Mouse (Mus musculus): ENCODE measurements around the gene Rbm34. TPM values are rescaled to one million over a fixed set of nuclear protein-coding genes. Genes with fewer than 3 reads are reported as not detected.
A peak's percentile ranks its signal among the peaks of the same experiment; 100 is the strongest.

Rbm34 gene
- total RNA-seq (2012; rRNA removed) (24.4 and 25.9 TPM in 2 replicates), polyA plus RNA-seq (2012; ENCODE audit: insufficient read depth in 1 of 2, insufficient read length in 2 of 2, low read depth in 1 of 2, low replicate concordance in 2 of 2, missing spikeins in 1 of 2) (10 to 100 TPM in 1 of 2 experiments, not detected in 1; 25.9 TPM)

DNA sequence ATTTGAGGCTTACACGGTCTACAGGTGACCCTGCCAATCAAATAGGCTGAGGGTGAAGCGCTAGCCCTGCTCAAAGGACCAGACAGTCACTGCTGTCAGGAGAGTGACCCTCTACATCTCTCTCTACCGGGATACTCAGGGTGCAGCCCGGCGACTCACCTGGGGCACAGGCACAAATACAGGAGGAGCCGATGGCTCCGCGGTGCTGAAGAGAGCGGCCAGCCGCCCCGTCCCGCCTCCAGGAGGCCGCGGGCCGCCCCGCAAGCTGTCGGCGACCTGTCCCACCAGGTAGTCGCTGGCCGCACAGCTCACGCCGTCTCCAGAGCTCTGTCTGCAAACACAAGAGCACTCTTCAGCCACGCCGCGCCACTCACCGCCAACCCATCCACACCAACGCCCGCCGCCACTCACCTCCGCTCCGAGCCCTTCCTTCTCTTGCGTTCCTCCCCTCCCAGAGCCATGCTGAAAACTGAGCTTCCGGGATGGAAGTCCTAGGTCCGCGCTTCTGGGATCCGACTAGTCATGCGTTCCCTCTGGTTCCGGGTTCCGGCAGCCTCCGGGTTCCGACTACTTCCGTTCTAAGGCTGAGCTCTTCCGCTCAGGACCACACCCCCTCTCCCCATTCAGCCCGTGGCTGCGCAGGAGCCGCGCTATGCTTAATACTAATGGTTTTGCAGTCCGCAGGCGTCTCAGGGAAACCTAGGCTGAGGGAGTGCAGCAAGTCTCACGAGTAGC lies at the start of gene Rbm34:
TSS of gene Rbm34 (minus strand) at position 493 of the 735 bp plus-strand sequence.
- peak; percentile 98 for DNase-seq (ENCODE audit: low read depth, low spot score)
- peaks cover 24% of the 10 kb centered on the region for H3K79me2 ChIP-seq (ENCODE audit: control insufficient read depth, insufficient read depth, low read length, poor library complexity)
- peak within 1 kb of the TSS; percentile 56 for H3K27ac ChIP-seq (ENCODE audit: control insufficient read depth, low read depth, low read length)
- peak within 1 kb of the TSS; percentile 86 for H3K9ac ChIP-seq (ENCODE audit: control insufficient read depth, low read depth, low read length, poor library complexity, severe bottlenecking)
- peaks cover 4 to 6% of the 10 kb centered on the region in 2 experiments; a peak in 3 of 4 replicates for H3K4me1 ChIP-seq (ENCODE audit: control insufficient read depth in 1 of 2, insufficient read depth in 2 of 2, low read length in 2 of 2)
- H3K36me3 ChIP-seq (ENCODE audit: control insufficient read depth in 1 of 2, insufficient read depth in 2 of 2, low read length in 2 of 2): peaks cover 2 to 9% of the 10 kb centered on the region in 2 experiments; a peak in 3 of 4 replicates
- H3K27me3 ChIP-seq (ENCODE audit: control insufficient read depth in 1 of 2, insufficient read depth in 2 of 2, low read length in 2 of 2): no peaks in the 10 kb centered on the region
- H3K9me3 ChIP-seq (replicated peaks; ENCODE audit: insufficient read depth, low read length): no peaks in the 10 kb centered on the region
- peak within 1 kb of the TSS; percentile 67 to 76 for H3K4me3 ChIP-seq (ENCODE audit: control insufficient read depth in 1 of 2, insufficient read depth in 1 of 2, low read depth in 2 of 2, low read length in 2 of 2)
- no peak for TF ChIP-seq MYB (IDR thresholded peaks at IDR 0.05; ENCODE audit: low read depth, low read length)
- no peak for TF ChIP-seq RAD21 (IDR thresholded peaks at IDR 0.05; ENCODE audit: low read depth, low read length)
- peak; percentile 97 for TF ChIP-seq HCFC1 (IDR thresholded peaks at IDR 0.05; ENCODE audit: low read depth, low read length)
- no peak for TF ChIP-seq ZNF384 (IDR thresholded peaks at IDR 0.05; ENCODE audit: low read depth, low read length)
- no peak for TF ChIP-seq SMC3 (IDR thresholded peaks at IDR 0.05; ENCODE audit: low read depth, low read length)
- no peak for TF ChIP-seq POLR2AphosphoS5 (IDR thresholded peaks at IDR 0.05; ENCODE audit: borderline replicate concordance, low read depth, low read length)
- peak; percentile 94 for TF ChIP-seq POLR2AphosphoS2 (IDR thresholded peaks at IDR 0.05; ENCODE audit: low read length)
- no peak for TF ChIP-seq TAL1 (IDR thresholded peaks at IDR 0.05; ENCODE audit: low read length)
- TF ChIP-seq MYC (IDR thresholded peaks at IDR 0.05; ENCODE audit: low read depth, low read length): peak; percentile 94
- TF ChIP-seq MAX (IDR thresholded peaks at IDR 0.05; ENCODE audit: low read length): peak; percentile 72
- no peak for TF ChIP-seq CHD2 (IDR thresholded peaks at IDR 0.05; ENCODE audit: low read length)
- TF ChIP-seq ELF1 (IDR thresholded peaks at IDR 0.05; ENCODE audit: low read depth, low read length): peak; percentile 99
- peak; percentile 99 for TF ChIP-seq SIN3A (IDR thresholded peaks at IDR 0.05; ENCODE audit: low read length)
- TF ChIP-seq GABPA (IDR thresholded peaks at IDR 0.05; ENCODE audit: low read depth, low read length): no peak
- TF ChIP-seq MAZ (IDR thresholded peaks at IDR 0.05; ENCODE audit: low read depth, low read length): peak; percentile 91
- no peak for TF ChIP-seq ZC3H11A (IDR thresholded peaks at IDR 0.05; ENCODE audit: low read depth, low read length)
- TF ChIP-seq GATA1 (IDR thresholded peaks at IDR 0.05; ENCODE audit: low read depth, low read length): no peak
- no peak for TF ChIP-seq CHD1 (IDR thresholded peaks at IDR 0.05; ENCODE audit: low read depth, low read length)
- peak; percentile 91 for TF ChIP-seq TCF12 (IDR thresholded peaks at IDR 0.05; ENCODE audit: low read depth, low read length)
- TF ChIP-seq MAFK (IDR thresholded peaks at IDR 0.05; ENCODE audit: borderline replicate concordance, low read depth, low read length): no peak
- TF ChIP-seq POLR2A (IDR thresholded peaks at IDR 0.05; ENCODE audit: control insufficient read depth in 1 of 2, insufficient read depth in 1 of 2, low read depth in 1 of 2, low read length in 2 of 2, poor library complexity in 1 of 2): peak; percentile 87 to 99
- no peak for TF ChIP-seq USF2 (IDR thresholded peaks at IDR 0.05; ENCODE audit: borderline replicate concordance in 1 of 2, insufficient read depth in 1 of 2, low read depth in 1 of 2, low read length in 2 of 2)
- TF ChIP-seq MEF2A (IDR thresholded peaks at IDR 0.05; ENCODE audit: extremely low read depth, insufficient replicate concordance, low read depth, low read length, poor library complexity, severe bottlenecking): no peak
- TF ChIP-seq NELFE (IDR thresholded peaks at IDR 0.05; ENCODE audit: low read depth, low read length): peak; percentile 96
- TF ChIP-seq RCOR1 (IDR thresholded peaks at IDR 0.05; ENCODE audit: low read depth, low read length): no peak
- TF ChIP-seq NRF1 (IDR thresholded peaks at IDR 0.05; ENCODE audit: insufficient read depth, low read depth, low read length, poor library complexity, severe bottlenecking): peak; percentile 69
- no peak for TF ChIP-seq BHLHE40 (IDR thresholded peaks at IDR 0.05; ENCODE audit: borderline replicate concordance, low read depth, low read length)
- no peak for TF ChIP-seq ZKSCAN1 (IDR thresholded peaks at IDR 0.05; ENCODE audit: low read depth, low read length)
- TF ChIP-seq ETS1 (IDR thresholded peaks at IDR 0.05; ENCODE audit: low read depth, low read length): peak; percentile 68; the same call in 1 of the 2 replicates
- 0 out of 6 replicates have a peak, but pooled peaks of 1 of the 3 experiments have one; percentile 1 for TF ChIP-seq CTCF (IDR thresholded peaks at IDR 0.05 in 2 of 3, conservative IDR thresholded peaks at IDR 0.05 in 1 of 3; ENCODE audit: control insufficient read depth in 1 of 3, insufficient read depth in 1 of 3, low read depth in 2 of 3, low read length in 3 of 3, poor library complexity in 1 of 3, severe bottlenecking in 1 of 3)
- TF ChIP-seq TBP (IDR thresholded peaks at IDR 0.05; ENCODE audit: low read depth, low read length): peak; percentile 97
- peak; percentile 47; the same call in 1 of the 2 replicates for TF ChIP-seq USF1 (IDR thresholded peaks at IDR 0.05; ENCODE audit: low read depth, low read length)
- peak; percentile 79; the same call in 1 of the 2 replicates for TF ChIP-seq KAT2A (conservative IDR thresholded peaks at IDR 0.05; ENCODE audit: low read depth, low read length)
- TF ChIP-seq JUND (IDR thresholded peaks at IDR 0.05; ENCODE audit: low read depth, low read length): no peak
- TF ChIP-seq ZMIZ1 (IDR thresholded peaks at IDR 0.05; ENCODE audit: low read depth, low read length): peak; percentile 80
